Mouse (Mus musculus): ENCODE measurements around the gene Rhox2a. TPM values are rescaled to one million over a fixed set of nuclear protein-coding genes. Genes with fewer than 3 reads are reported as not detected.
"Not testable (repeated sequence)": the region's sequence is repeated elsewhere in the genome, so short reads cannot be mapped to it uniquely, and the experiment has no call there.

The Rhox2a gene
- not detected in 2 replicates for polyA plus RNA-seq (2016; fragmentation: Nextera tagmentation; extraction: Ambion mirVana)

DNA sequence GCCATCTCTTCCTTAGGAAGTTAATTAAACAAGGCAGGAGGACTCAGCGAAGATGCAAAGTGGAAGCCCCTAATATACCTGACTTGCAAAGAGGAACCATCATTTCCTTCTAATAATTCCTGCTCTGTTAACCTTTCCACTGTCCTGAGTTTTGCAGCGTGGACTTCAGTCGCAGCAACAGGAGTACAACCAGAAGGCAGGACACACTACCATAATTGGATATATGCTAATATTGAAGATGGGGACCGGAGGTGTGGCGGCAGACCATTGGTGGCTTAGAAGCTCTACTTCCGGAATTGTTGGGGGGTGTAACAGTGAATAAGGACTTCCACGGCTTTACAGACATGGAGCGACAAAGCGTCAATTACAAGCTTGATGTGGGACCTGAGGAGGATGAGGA, at the start of gene Rhox2a:
TSS of gene Rhox2a (plus strand) at position 301 of the 400 bp plus-strand sequence.
- H3K9me3 ChIP-seq; H3K36me3 ChIP-seq (replicated peaks); H3K4me1 ChIP-seq; DNase-seq (ENCODE audit: low spot score); H3K27me3 ChIP-seq (replicated peaks; ENCODE audit: low read depth, poor library complexity, severe bottlenecking); H3K4me3 ChIP-seq; H3K27ac ChIP-seq (replicated peaks): not testable (repeated sequence)
- WGBS: 92% methylated on average over 2 of the region's 9 CpGs

- no peak overlapping the region for H3K4me3 ChIP-seq
- no peaks in the 10 kb centered on the region for H3K36me3 ChIP-seq (replicated peaks)
- H3K27me3 ChIP-seq (replicated peaks; ENCODE audit: low read depth, poor library complexity, severe bottlenecking): no peaks in the 10 kb centered on the region
- no peak overlapping the region for H3K27ac ChIP-seq (replicated peaks)
- DNase-seq (ENCODE audit: low spot score): no peak
- H3K4me1 ChIP-seq: no peaks in the 10 kb centered on the region
- no peaks in the 10 kb centered on the region for H3K9me3 ChIP-seq
- 63% methylated on average over 8 of the region's 8 CpGs for WGBS
Measured at GRCm38 (mm10) chrX:37198676-37199075, 46.1 kb upstream of the Rhox2a start.

- H3K27ac ChIP-seq (replicated peaks): no peak within 1 kb of the TSS
- no peaks in the 10 kb centered on the region for H3K4me1 ChIP-seq
- H3K4me3 ChIP-seq: no peak within 1 kb of the TSS
- no peak for DNase-seq (ENCODE audit: low spot score)
- 91% methylated on average over 10 of the region's 10 CpGs for WGBS
- no peaks in the 10 kb centered on the region for H3K27me3 ChIP-seq (replicated peaks; ENCODE audit: low read depth, poor library complexity, severe bottlenecking)
- no peaks in the 10 kb centered on the region for H3K36me3 ChIP-seq (replicated peaks)
- no peaks in the 10 kb centered on the region for H3K9me3 ChIP-seq
Measured at GRCm38 (mm10) chrX:37210941-37211340, 33.8 kb upstream of the Rhox2a start, which contains the start of gene Gm9. Gene Gm9, minus strand, starts transcription at chrX:37211041.

DNA sequence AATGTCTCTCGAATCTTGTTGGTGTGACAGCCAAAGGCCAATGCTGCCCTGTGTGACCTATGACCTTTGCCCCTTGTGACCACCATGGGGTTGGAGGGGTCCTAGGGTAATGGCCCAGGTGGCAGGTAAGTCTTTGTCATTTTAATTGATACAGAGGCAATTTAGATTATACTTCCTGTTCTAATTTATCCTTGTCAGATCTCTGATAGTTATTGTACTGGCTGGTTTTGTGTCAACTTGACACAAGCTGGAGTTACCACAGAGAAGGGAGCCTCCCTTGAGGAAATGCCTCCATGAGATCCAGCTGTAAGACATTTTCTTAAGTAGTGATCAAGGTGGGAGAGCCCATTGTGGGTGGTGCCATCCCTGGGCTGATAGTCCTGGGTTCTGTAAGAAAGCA, 22.6 kb upstream of the Rhox2a start, which contains the start of gene Rhox1:
TSS of gene Rhox1 (minus strand) at position 101 of the 400 bp plus-strand sequence.
- 45% methylated on average over 1 of the region's 1 CpGs for WGBS

GRCm38 (mm10) chrX:37249619-37250018, 4.8 kb downstream of the Rhox2a start, which contains the start of gene Rhox3a:
Gene Rhox3a, plus strand, starts transcription at chrX:37249919.
- H3K36me3 ChIP-seq (replicated peaks); H3K9me3 ChIP-seq; H3K4me1 ChIP-seq; H3K27ac ChIP-seq (replicated peaks); H3K27me3 ChIP-seq (replicated peaks; ENCODE audit: low read depth, poor library complexity, severe bottlenecking); H3K4me3 ChIP-seq; DNase-seq (ENCODE audit: low spot score): not testable (repeated sequence)
- WGBS: 89% methylated on average over 1 of the region's 3 CpGs

More for the DNA sequence above, 22.6 kb upstream of the Rhox2a start, which contains the start of gene Rhox1:
- H3K36me3 ChIP-seq (replicated peaks); H3K9me3 ChIP-seq; H3K27ac ChIP-seq (replicated peaks); DNase-seq (ENCODE audit: low spot score); H3K4me3 ChIP-seq; H3K4me1 ChIP-seq; H3K27me3 ChIP-seq (replicated peaks; ENCODE audit: low read depth, poor library complexity, severe bottlenecking): not testable (repeated sequence)

GRCm38 (mm10) chrX:37265038-37265437, 20.3 kb downstream of the Rhox2a start, which contains the start of gene Rhox4a:
Gene Rhox4a, plus strand, starts transcription at chrX:37265338.
- not testable (repeated sequence) for H3K27me3 ChIP-seq (replicated peaks; ENCODE audit: low read depth, poor library complexity, severe bottlenecking); H3K4me3 ChIP-seq; H3K27ac ChIP-seq (replicated peaks); H3K36me3 ChIP-seq (replicated peaks); H3K4me1 ChIP-seq; H3K9me3 ChIP-seq; DNase-seq (ENCODE audit: low spot score)
- 94% methylated on average over 11 of the region's 19 CpGs for WGBS

Other genes with a start within 250 kb of the Rhox2a start
- not detected in 2 replicates for gene Sowahd, start 196.1 kb upstream of the Rhox2a start, polyA plus RNA-seq (2016; fragmentation: Nextera tagmentation; extraction: Ambion mirVana)
- 474 and 495 TPM in 2 replicates for gene Rpl39, start 159.6 kb upstream of the Rhox2a start, polyA plus RNA-seq (2016; fragmentation: Nextera tagmentation; extraction: Ambion mirVana)
- 17.2 and 19.0 TPM in 2 replicates for gene Upf3b, start 134.7 kb upstream of the Rhox2a start, polyA plus RNA-seq (2016; fragmentation: Nextera tagmentation; extraction: Ambion mirVana)
- gene Nkap, start 118.2 kb upstream of the Rhox2a start, polyA plus RNA-seq (2016; fragmentation: Nextera tagmentation; extraction: Ambion mirVana): 17.2 and 18.3 TPM in 2 replicates
- gene Akap14, start 76.1 kb upstream of the Rhox2a start, polyA plus RNA-seq (2016; fragmentation: Nextera tagmentation; extraction: Ambion mirVana): 0.14 TPM in 1 of 2 replicates, not detected in the other
- gene Ndufa1, start 53.8 kb upstream of the Rhox2a start, polyA plus RNA-seq (2016; fragmentation: Nextera tagmentation; extraction: Ambion mirVana): 365 and 368 TPM in 2 replicates
- 11.3 and 11.8 TPM in 2 replicates for gene Rnf113a1, start 53.7 kb upstream of the Rhox2a start, polyA plus RNA-seq (2016; fragmentation: Nextera tagmentation; extraction: Ambion mirVana)
- gene Gm9, start 33.9 kb upstream of the Rhox2a start, polyA plus RNA-seq (2016; fragmentation: Nextera tagmentation; extraction: Ambion mirVana): not detected in 2 replicates
- gene Rhox1, start 22.7 kb upstream of the Rhox2a start, polyA plus RNA-seq (2016; fragmentation: Nextera tagmentation; extraction: Ambion mirVana): not detected in 2 replicates
- not detected in 2 replicates for gene Rhox3a, start 4.9 kb downstream of the Rhox2a start, polyA plus RNA-seq (2016; fragmentation: Nextera tagmentation; extraction: Ambion mirVana)
- gene Rhox4a, start 20.4 kb downstream of the Rhox2a start, polyA plus RNA-seq (2016; fragmentation: Nextera tagmentation; extraction: Ambion mirVana): not detected in 2 replicates
- not detected in 2 replicates for gene Rhox3a2, start 135.1 kb downstream of the Rhox2a start, polyA plus RNA-seq (2016; fragmentation: Nextera tagmentation; extraction: Ambion mirVana)
- 1.9 and 2.0 TPM in 2 replicates for gene Rhox4a2, start 145.9 kb downstream of the Rhox2a start, polyA plus RNA-seq (2016; fragmentation: Nextera tagmentation; extraction: Ambion mirVana)
- gene Rhox2b, start 167.1 kb downstream of the Rhox2a start, polyA plus RNA-seq (2016; fragmentation: Nextera tagmentation; extraction: Ambion mirVana): not detected in 2 replicates
- gene Rhox4b, start 187.5 kb downstream of the Rhox2a start, polyA plus RNA-seq (2016; fragmentation: Nextera tagmentation; extraction: Ambion mirVana): 0.64 and 0.68 TPM in 2 replicates
- 0.48 TPM in 1 of 2 replicates, not detected in the other for gene Rhox2c, start 208.7 kb downstream of the Rhox2a start, polyA plus RNA-seq (2016; fragmentation: Nextera tagmentation; extraction: Ambion mirVana)
- not detected in 2 replicates for gene Rhox3c, start 213.6 kb downstream of the Rhox2a start, polyA plus RNA-seq (2016; fragmentation: Nextera tagmentation; extraction: Ambion mirVana)
- gene Rhox4c, start 235.4 kb downstream of the Rhox2a start, polyA plus RNA-seq (2016; fragmentation: Nextera tagmentation; extraction: Ambion mirVana): not detected in 2 replicates
- gene Rhox2d, start 248.5 kb downstream of the Rhox2a start, polyA plus RNA-seq (2016; fragmentation: Nextera tagmentation; extraction: Ambion mirVana): not detected in 2 replicates

Data from embryonic facial prominence, embryonic 10.5 days (tissue).